Mouse (Mus musculus) liver, embryonic 14.5 days (tissue): ENCODE results near the gene Tec.

Experiments used
- CTCF ChIP-seq: IDR thresholded peaks from 2 replicates; pipeline ENCODE4 v1.5.1; 2016; ENCODE audit warnings: antibody characterized with exemption, low read depth, control low read depth
- EP300 ChIP-seq: IDR thresholded peaks from 2 replicates; pipeline ENCODE4 v1.6.1; 2016; ENCODE audit warnings: antibody characterized with exemption, low read depth

GRCm38 (mm10) chr5:72848889-72849435 lies 19.3 kb downstream of the Tec start:
- TF ChIP-seq CTCF (no peak), EP300 (no peak)
